ENCODE assay signal across 11 mouse cellular contexts in the genomic region with DNA sequence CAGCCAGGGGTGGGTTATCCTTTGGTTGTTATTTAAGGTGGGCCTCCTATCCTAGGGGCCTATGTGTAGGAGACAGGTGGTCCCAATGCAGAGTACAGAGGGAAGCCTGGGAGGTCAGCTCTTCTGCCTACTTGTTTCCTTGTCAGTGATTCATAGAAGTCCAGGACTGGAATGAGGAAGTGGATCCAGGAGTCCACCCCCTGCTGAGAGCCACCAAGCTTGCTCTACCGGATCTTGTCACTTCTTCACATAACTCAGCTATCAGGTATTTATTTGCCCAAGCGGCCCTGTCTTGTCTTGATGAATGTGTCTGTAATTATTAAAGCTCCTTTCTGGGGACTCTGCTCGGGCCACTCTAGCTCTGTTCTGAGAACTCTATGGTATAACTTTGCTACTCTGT. TPM values are rescaled to one million over a fixed set of nuclear protein-coding genes. Genes with fewer than 3 reads are reported as not detected.
DNase-seq lines count a peak whose midpoint lies in the region; ATAC-seq and TF ChIP-seq lines count a peak whose summit lies in the region.
"Had no signal": no experiment of that assay in that cellular context is flagged by ENCODE, and none has a peak within 500 bp of the region (broad histone marks: within the 10 kb centered on the region; RNA-seq: fewer than 3 reads in every experiment).

No protein-coding gene starts in this region.

- no peak overlapping the region for H3K4me2 ChIP-seq in kidney, postnatal 0 days (ENCODE audit: low read length)
- H3K4me2 ChIP-seq in stomach, embryonic 16.5 days (ENCODE audit: low read depth, low read length): no peak overlapping the region
- H3K4me2 ChIP-seq in hindbrain, embryonic 13.5 days: no peak overlapping the region
- H3K4me2 ChIP-seq in midbrain, embryonic 14.5 days (ENCODE audit: low read length): no peak overlapping the region
- H3K4me2 ChIP-seq: neural tube, embryonic 13.5 days had no signal

- no peaks in the 10 kb centered on the region for H3K36me3 ChIP-seq in kidney, postnatal 0 days (ENCODE audit: insufficient read depth, low read length)
- H3K36me3 ChIP-seq in stomach, embryonic 16.5 days (ENCODE audit: control insufficient read depth, insufficient read depth, low read length): no peaks in the 10 kb centered on the region
- H3K36me3 ChIP-seq in hindbrain, embryonic 13.5 days: no peaks in the 10 kb centered on the region
- H3K36me3 ChIP-seq in midbrain, embryonic 14.5 days (ENCODE audit: control insufficient read depth, insufficient read depth, low read length): no peaks in the 10 kb centered on the region
- H3K36me3 ChIP-seq: neural tube, embryonic 13.5 days had no signal

- TF ChIP-seq POLR2A in lung, adult 2 months (IDR thresholded peaks at IDR 0.05; ENCODE audit: borderline replicate concordance, extremely low read depth, low read depth, low read length): no peak

- H3K4me3 ChIP-seq in lung, adult 2 months (replicated peaks; ENCODE audit: extremely low read depth, low read depth, low read length): no peak overlapping the region
- no peak overlapping the region for H3K4me3 ChIP-seq in kidney, postnatal 0 days (replicated peaks; ENCODE audit: low read depth, low read length)
- H3K4me3 ChIP-seq in stomach, embryonic 16.5 days (replicated peaks; ENCODE audit: low read length): no peak overlapping the region
- no peak overlapping the region for H3K4me3 ChIP-seq in hindbrain, embryonic 13.5 days
- no peak overlapping the region for H3K4me3 ChIP-seq in midbrain, embryonic 14.5 days (replicated peaks; ENCODE audit: low read depth, low read length)
- H3K4me3 ChIP-seq: midbrain, embryonic 10.5 days; neural tube, embryonic 13.5 days had no signal

- 15% methylated on average over 3 of the region's 3 CpGs for WGBS in lung, adult 2 months
- WGBS in kidney, postnatal 0 days: 20% methylated on average over 3 of the region's 3 CpGs
- 15% methylated on average over 3 of the region's 3 CpGs for WGBS in stomach, embryonic 16.5 days
- WGBS in hindbrain, embryonic 13.5 days: 66% methylated on average over 3 of the region's 3 CpGs
- 88% methylated on average over 3 of the region's 3 CpGs for WGBS in midbrain, embryonic 14.5 days

- H3K9ac ChIP-seq in kidney, postnatal 0 days (ENCODE audit: low read depth, low read length): no peak overlapping the region
- no peak overlapping the region for H3K9ac ChIP-seq in stomach, embryonic 16.5 days (ENCODE audit: low read length)
- H3K9ac ChIP-seq in hindbrain, embryonic 13.5 days: no peak overlapping the region
- H3K9ac ChIP-seq in midbrain, embryonic 14.5 days (replicated peaks; ENCODE audit: low read length): no peak overlapping the region
- H3K9ac ChIP-seq: neural tube, embryonic 13.5 days had no signal

- DNase-seq in lung, postnatal 36 days: peak; percentile 52
- DNase-seq in lung, adult 2 months: no peak
- DNase-seq in embryo, embryonic 11 days: peak; percentile 38
- DNase-seq in kidney, postnatal 0 days (ENCODE audit: low spot score): peak; percentile 71
- no peak for DNase-seq in frontal cortex, postnatal 25 days (ENCODE audit: low spot score in 2 of 2)
- DNase-seq in midbrain, embryonic 14.5 days: no peak
- DNase-seq: liver had no signal

- H3K27me3 ChIP-seq in kidney, postnatal 0 days (ENCODE audit: insufficient read depth, low read length): no peaks in the 10 kb centered on the region
- no peaks in the 10 kb centered on the region for H3K27me3 ChIP-seq in stomach, embryonic 16.5 days (ENCODE audit: control insufficient read depth, insufficient read depth, low read length)
- H3K27me3 ChIP-seq in hindbrain, embryonic 13.5 days: no peaks in the 10 kb centered on the region
- H3K27me3 ChIP-seq in midbrain, embryonic 14.5 days (ENCODE audit: control insufficient read depth, insufficient read depth, low read length): no peaks in the 10 kb centered on the region
- H3K27me3 ChIP-seq: neural tube, embryonic 13.5 days had no signal

- peak overlapping the region; percentile 76 for H3K27ac ChIP-seq in kidney, postnatal 0 days
- H3K27ac ChIP-seq in stomach, embryonic 16.5 days (ENCODE audit: low read length): peak overlapping the region; percentile 75
- no peak overlapping the region for H3K27ac ChIP-seq in hindbrain, embryonic 13.5 days
- no peak overlapping the region for H3K27ac ChIP-seq in midbrain, embryonic 14.5 days (replicated peaks; ENCODE audit: low read depth, low read length)
- H3K27ac ChIP-seq: midbrain, embryonic 10.5 days; neural tube, embryonic 13.5 days had no signal

- ATAC-seq in kidney, postnatal 0 days (replicated peaks; ENCODE audit: low FRiP score, low read depth): peak; percentile 88
- peak; percentile 72; the same call in 1 of the 2 replicates for ATAC-seq in stomach, embryonic 16.5 days (ENCODE audit: insufficient read depth, low FRiP score)
- ATAC-seq in hindbrain, embryonic 13.5 days (ENCODE audit: low FRiP score): no peak
- no peak for ATAC-seq in midbrain, embryonic 14.5 days (ENCODE audit: low FRiP score, low TSS enrichment)

- H3K9me3 ChIP-seq in kidney, postnatal 0 days (replicated peaks; ENCODE audit: low read length): no peaks in the 10 kb centered on the region
- H3K9me3 ChIP-seq in stomach, embryonic 16.5 days (replicated peaks; ENCODE audit: control insufficient read depth, low read length): no peaks in the 10 kb centered on the region
- H3K9me3 ChIP-seq in hindbrain, embryonic 13.5 days: no peaks in the 10 kb centered on the region
- H3K9me3 ChIP-seq in midbrain, embryonic 14.5 days (ENCODE audit: control insufficient read depth, low read length): no peaks in the 10 kb centered on the region
- H3K9me3 ChIP-seq: midbrain, embryonic 10.5 days; neural tube, embryonic 13.5 days had no signal

- no peak for TF ChIP-seq CTCF in lung, adult 2 months (IDR thresholded peaks at IDR 0.05; ENCODE audit: insufficient read depth, low read length)
- TF ChIP-seq CTCF in kidney, postnatal 0 days (IDR thresholded peaks at IDR 0.05; ENCODE audit: low read depth): no peak

- H3K4me1 ChIP-seq in lung, adult 2 months (ENCODE audit: control insufficient read depth, insufficient read depth, low read length): 0 out of 2 replicates have a peak, but pooled peaks cover 2% of the 10 kb centered on the region
- peaks cover 13% of the 10 kb centered on the region for H3K4me1 ChIP-seq in kidney, postnatal 0 days (replicated peaks; ENCODE audit: insufficient read depth, low read length)
- peaks cover 16% of the 10 kb centered on the region for H3K4me1 ChIP-seq in stomach, embryonic 16.5 days (ENCODE audit: control insufficient read depth, insufficient read depth, low read length)
- peaks cover 15% of the 10 kb centered on the region; the same call in 1 of the 2 replicates for H3K4me1 ChIP-seq in hindbrain, embryonic 13.5 days (replicated peaks)
- H3K4me1 ChIP-seq in midbrain, embryonic 14.5 days (ENCODE audit: control insufficient read depth, insufficient read depth, low read length): no peaks in the 10 kb centered on the region

RNA-seq across cellular contexts. Expression of gene Wwc1, which starts 24.8 kb away (rescaled TPM):
- polyA plus RNA-seq in lung, adult 2 months (2012; rRNA removed): 97.0 and 99.9 TPM in 2 replicates
- polyA plus RNA-seq in kidney, postnatal 0 days (2015; fragmentation: Nextera tagmentation; extraction: Ambion mirVana): 15.6 and 20.4 TPM in 2 replicates
- polyA plus RNA-seq in stomach, embryonic 16.5 days (2015; fragmentation: Nextera tagmentation; extraction: Ambion mirVana): 5.0 and 5.8 TPM in 2 replicates
- 6.7 and 7.1 TPM in 2 replicates for polyA plus RNA-seq in hindbrain, embryonic 13.5 days (2015; fragmentation: Nextera tagmentation; extraction: Ambion mirVana)
- 8.8 and 10.3 TPM in 2 replicates for polyA plus RNA-seq in midbrain, embryonic 14.5 days (2014; fragmentation: Nextera tagmentation; extraction: Ambion mirVana)

Comparison
In these comparisons a context has a peak if more than half of its experiments do, and no peak if none do; other contexts are left out.
1. DNase-seq: peak in lung, postnatal 36 days (single experiment), embryo, embryonic 11 days (single experiment) and kidney, postnatal 0 days (single experiment); none in lung, adult 2 months (single experiment), frontal cortex, postnatal 25 days (0 of 2) and midbrain, embryonic 14.5 days (single experiment).
2. ATAC-seq: peak in kidney, postnatal 0 days (single experiment) and stomach, embryonic 16.5 days (single experiment); none in hindbrain, embryonic 13.5 days (single experiment) and midbrain, embryonic 14.5 days (single experiment).
3. H3K27ac ChIP-seq: peak in kidney, postnatal 0 days (single experiment) and stomach, embryonic 16.5 days (single experiment); none in hindbrain, embryonic 13.5 days (single experiment) and midbrain, embryonic 14.5 days (single experiment).